Mouse (Mus musculus) intestine, embryonic 15.5 days (tissue): ENCODE measurements around the gene Tor1aip2. TPM values are rescaled to one million over a fixed set of nuclear protein-coding genes. Genes with fewer than 3 reads are reported as not detected.

Source experiments
- polyA plus RNA-seq: library from polyadenylated mRNA; unstranded; fragments of >200 nt; fragmentation: Nextera tagmentation; extraction: Ambion mirVana; gene quantifications from 2 replicates; pipeline ENCODE4 v1.2.1, GENCODE M21; 2015

Gene Tor1aip2
- polyA plus RNA-seq, 1 experiment from 2014 or later: 139 TPM

Other genes starting within 250 kb of the Tor1aip2 start
- 40.3 and 49.1 TPM in 2 replicates for gene Qsox1, start 222.5 kb upstream of the Tor1aip2 start, polyA plus RNA-seq
- gene Cep350, start 62.1 kb upstream of the Tor1aip2 start, polyA plus RNA-seq: 11.2 and 12.7 TPM in 2 replicates
- 36.3 and 39.4 TPM in 2 replicates for gene Tor1aip1, start 1.1 kb downstream of the Tor1aip2 start, polyA plus RNA-seq
- gene Fam163a, start 169.6 kb downstream of the Tor1aip2 start, polyA plus RNA-seq: 5.7 and 6.3 TPM in 2 replicates